Mouse (Mus musculus): ENCODE measurements around the gene Cnp. TPM values are rescaled to one million over a fixed set of nuclear protein-coding genes. Genes with fewer than 3 reads are reported as not detected.

Gene Cnp
- polyA plus RNA-seq, 1 experiment from 2014 or later, result 28.4 TPM

DNA sequence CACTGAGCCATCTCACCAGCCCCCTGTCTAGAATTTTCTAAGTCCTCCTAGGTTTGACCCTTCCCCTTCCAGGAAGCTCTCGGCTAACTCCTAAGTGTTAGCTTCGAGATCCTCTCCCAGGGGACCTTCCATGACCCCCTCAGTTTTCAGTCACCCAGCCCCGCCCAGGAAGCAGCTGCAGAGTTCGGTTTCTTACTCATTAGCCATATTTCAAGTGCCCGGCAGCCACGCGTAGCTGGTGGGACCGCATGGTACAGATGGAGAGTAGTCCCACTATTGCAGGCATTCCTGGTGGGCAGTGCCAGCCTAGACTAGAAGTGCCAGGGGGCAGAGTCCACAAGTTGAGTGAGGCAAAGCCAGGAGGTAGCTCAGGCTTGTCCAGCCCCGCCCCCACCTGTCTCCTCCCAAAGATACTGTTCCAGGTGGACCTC, 6.9 kb upstream of the Cnp start:
- H3K36me3 ChIP-seq (ENCODE audit: control insufficient read depth, insufficient read depth, low read length), result no peaks in the 10 kb centered on the region
- no peak overlapping the region for H3K4me2 ChIP-seq (ENCODE audit: low read depth, low read length)
- no peaks in the 10 kb centered on the region for H3K9me3 ChIP-seq (ENCODE audit: control insufficient read depth, low read length)
- WGBS, result 46% methylated on average over 9 of the region's 9 CpGs
- no peak overlapping the region for H3K4me3 ChIP-seq (ENCODE audit: low read length)
- H3K27ac ChIP-seq (ENCODE audit: low read length), result no peak overlapping the region
- H3K4me1 ChIP-seq (ENCODE audit: control insufficient read depth, insufficient read depth, low read length), result peaks cover 8% of the 10 kb centered on the region
- no peak overlapping the region for H3K9ac ChIP-seq (ENCODE audit: low read depth, low read length)
- no peaks in the 10 kb centered on the region; the same call in 1 of the 2 replicates for H3K27me3 ChIP-seq (replicated peaks; ENCODE audit: control insufficient read depth, insufficient read depth, low read length)
- ATAC-seq, result no peak

DNA sequence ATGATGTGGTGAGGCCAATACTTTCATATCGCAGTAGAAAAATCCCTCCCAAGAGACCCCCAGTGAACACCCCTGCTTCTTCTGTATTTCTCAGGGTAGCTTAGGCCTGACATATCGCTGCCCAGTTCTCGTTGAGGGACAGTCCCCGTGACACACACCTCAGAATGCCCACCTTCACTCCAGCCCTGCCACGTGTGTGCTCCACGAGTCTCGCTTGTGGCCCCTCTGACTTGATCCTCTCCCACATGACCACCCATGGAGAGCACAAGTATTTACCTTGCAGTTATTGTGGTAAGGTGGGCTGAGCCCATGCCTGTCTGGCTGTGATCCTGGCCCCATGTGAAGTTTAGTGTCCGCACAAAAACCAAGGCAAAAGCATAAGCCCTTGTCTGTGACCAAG, 6.0 kb upstream of the Cnp start:
- H3K4me1 ChIP-seq (ENCODE audit: control insufficient read depth, insufficient read depth, low read length), result peaks cover 8% of the 10 kb centered on the region
- no peak overlapping the region for H3K4me3 ChIP-seq (ENCODE audit: low read length)
- no peak overlapping the region for H3K9ac ChIP-seq (ENCODE audit: low read depth, low read length)
- H3K27me3 ChIP-seq (replicated peaks; ENCODE audit: control insufficient read depth, insufficient read depth, low read length), result no peaks in the 10 kb centered on the region; the same call in 1 of the 2 replicates
- H3K4me2 ChIP-seq (ENCODE audit: low read depth, low read length), result no peak overlapping the region
- ATAC-seq, result no peak
- 88% methylated on average over 8 of the region's 8 CpGs for WGBS
- H3K27ac ChIP-seq (ENCODE audit: low read length), result no peak overlapping the region
- no peaks in the 10 kb centered on the region for H3K36me3 ChIP-seq (ENCODE audit: control insufficient read depth, insufficient read depth, low read length)
- H3K9me3 ChIP-seq (ENCODE audit: control insufficient read depth, low read length), result no peaks in the 10 kb centered on the region

GRCm38 (mm10) chr11:100569789-100570188, 4.9 kb upstream of the Cnp start:
- Histone ChIP-seq H3K36me3 (ENCODE audit: control insufficient read depth, insufficient read depth, low read length) (no peaks in the 10 kb centered on the region), H3K9ac (ENCODE audit: low read depth, low read length) (no peak overlapping the region), H3K9me3 (ENCODE audit: control insufficient read depth, low read length) (no peaks in the 10 kb centered on the region), H3K4me2 (ENCODE audit: low read depth, low read length) (no peak overlapping the region), H3K4me3 (ENCODE audit: low read length) (no peak overlapping the region), H3K4me1 (ENCODE audit: control insufficient read depth, insufficient read depth, low read length) (peaks cover 10% of the 10 kb centered on the region), H3K27me3 (replicated peaks; ENCODE audit: control insufficient read depth, insufficient read depth, low read length) (no peaks in the 10 kb centered on the region; the same call in 1 of the 2 replicates), H3K27ac (ENCODE audit: low read length) (no peak overlapping the region)
- ATAC-seq, result no peak
- WGBS, result 65% methylated on average over 9 of the region's 9 CpGs

DNA sequence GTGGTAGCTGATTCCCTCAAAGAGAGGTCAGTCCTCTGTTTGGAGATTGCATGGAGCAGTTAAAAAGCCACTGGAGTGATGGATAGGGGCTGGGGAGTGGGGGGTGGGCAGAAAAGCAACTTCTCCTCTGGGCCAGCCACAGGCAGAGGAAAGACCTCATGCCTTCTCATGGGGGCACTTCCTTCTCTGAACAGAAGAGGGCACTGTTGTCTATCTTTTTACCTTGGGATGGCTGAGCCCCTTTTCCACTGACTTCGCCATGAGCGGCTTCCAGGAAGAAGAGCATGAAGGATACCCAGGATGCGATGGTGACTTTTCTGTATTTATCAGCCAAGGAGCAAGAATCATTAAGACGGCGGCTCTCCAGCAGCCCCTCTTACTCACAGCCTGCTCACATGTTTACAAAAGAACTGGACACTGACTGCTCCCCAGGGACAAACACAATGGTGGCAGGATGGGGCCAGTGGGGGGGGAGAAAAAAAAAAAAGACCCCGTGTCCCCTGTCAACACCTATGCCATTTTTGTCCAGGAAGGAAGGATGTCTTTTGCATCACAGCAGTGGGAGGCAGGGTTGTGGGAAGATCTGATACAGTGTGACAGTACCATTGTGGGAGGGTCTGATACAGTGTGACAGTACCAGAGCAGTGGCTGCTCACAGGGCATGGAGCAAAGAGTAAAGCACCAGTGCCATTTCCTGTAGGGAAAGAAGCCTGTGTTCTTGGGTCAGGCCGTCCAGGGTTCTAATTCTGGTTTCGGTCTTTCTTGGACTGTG, 4.1 kb upstream of the Cnp start:
- peaks cover 10% of the 10 kb centered on the region for H3K4me1 ChIP-seq (ENCODE audit: control insufficient read depth, insufficient read depth, low read length)
- no peaks in the 10 kb centered on the region for H3K9me3 ChIP-seq (ENCODE audit: control insufficient read depth, low read length)
- H3K9ac ChIP-seq (ENCODE audit: low read depth, low read length), result 0 out of 2 replicates have a peak overlapping the region, but pooled peaks have one; percentile 30
- peak overlapping the region; percentile 9; the same call in 1 of the 2 replicates for H3K4me3 ChIP-seq (ENCODE audit: low read length)
- H3K36me3 ChIP-seq (ENCODE audit: control insufficient read depth, insufficient read depth, low read length), result no peaks in the 10 kb centered on the region
- ATAC-seq, result 0 out of 2 replicates have a peak, but pooled peaks have one; percentile 14
- no peak overlapping the region for H3K27ac ChIP-seq (ENCODE audit: low read length)
- no peaks in the 10 kb centered on the region; the same call in 1 of the 2 replicates for H3K27me3 ChIP-seq (replicated peaks; ENCODE audit: control insufficient read depth, insufficient read depth, low read length)
- 11% methylated on average over 8 of the region's 8 CpGs for WGBS
- H3K4me2 ChIP-seq (ENCODE audit: low read depth, low read length), result peak overlapping the region; percentile 34; the same call in 1 of the 2 replicates

- Histone ChIP-seq H3K36me3 (ENCODE audit: control insufficient read depth, insufficient read depth, low read length) (no peaks in the 10 kb centered on the region), H3K4me2 (ENCODE audit: low read depth, low read length) (peak overlapping the region; percentile 34), H3K9ac (ENCODE audit: low read depth, low read length) (peak overlapping the region; percentile 30; the same call in 1 of the 2 replicates), H3K27me3 (replicated peaks; ENCODE audit: control insufficient read depth, insufficient read depth, low read length) (no peaks in the 10 kb centered on the region; the same call in 1 of the 2 replicates), H3K9me3 (ENCODE audit: control insufficient read depth, low read length) (no peaks in the 10 kb centered on the region), H3K4me3 (ENCODE audit: low read length) (peak overlapping the region; percentile 9; the same call in 1 of the 2 replicates), H3K4me1 (ENCODE audit: control insufficient read depth, insufficient read depth, low read length) (peaks cover 10% of the 10 kb centered on the region), H3K27ac (ENCODE audit: low read length) (no peak overlapping the region)
- 6% methylated on average over 16 of the region's 16 CpGs for WGBS
- ATAC-seq, result no peak
Measured at GRCm38 (mm10) chr11:100571202-100571567, 3.5 kb upstream of the Cnp start.

GRCm38 (mm10) chr11:100574188-100574587, 516 bp upstream of the Cnp start:
- H3K4me3 ChIP-seq (ENCODE audit: low read length), result peak overlapping the region; percentile 63
- WGBS, result 93% methylated on average over 3 of the region's 3 CpGs
- H3K27ac ChIP-seq (ENCODE audit: low read length), result no peak overlapping the region
- no peak for ATAC-seq
- peak overlapping the region; percentile 65 for H3K4me2 ChIP-seq (ENCODE audit: low read depth, low read length)
- H3K4me1 ChIP-seq (ENCODE audit: control insufficient read depth, insufficient read depth, low read length), result peaks cover 10% of the 10 kb centered on the region
- no peaks in the 10 kb centered on the region; the same call in 1 of the 2 replicates for H3K27me3 ChIP-seq (replicated peaks; ENCODE audit: control insufficient read depth, insufficient read depth, low read length)
- H3K36me3 ChIP-seq (ENCODE audit: control insufficient read depth, insufficient read depth, low read length), result no peaks in the 10 kb centered on the region; the same call in 1 of the 2 replicates
- H3K9me3 ChIP-seq (ENCODE audit: control insufficient read depth, low read length), result no peaks in the 10 kb centered on the region
- H3K9ac ChIP-seq (ENCODE audit: low read depth, low read length), result peak overlapping the region; percentile 71

DNA sequence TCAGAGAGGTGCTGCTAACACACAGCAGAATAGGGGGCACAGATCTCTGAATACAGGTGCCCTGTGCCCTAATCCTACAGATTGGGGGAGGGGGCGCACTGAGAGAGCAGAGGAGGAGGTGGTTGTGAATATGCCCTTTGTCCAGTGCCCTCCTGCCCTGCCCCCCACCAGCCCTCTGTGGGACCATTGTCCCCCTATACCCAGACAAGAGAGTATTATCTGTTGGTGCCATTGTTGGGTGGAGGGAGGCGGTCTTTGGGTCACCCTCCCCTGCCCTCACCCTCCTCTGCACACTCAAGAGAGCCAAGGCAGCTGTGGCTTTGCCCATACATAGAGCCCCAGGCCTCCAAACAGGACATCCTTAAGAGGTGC, 766 bp downstream of the Cnp start:
- WGBS, result 42% methylated on average over 2 of the region's 2 CpGs
- peaks cover 10% of the 10 kb centered on the region for H3K4me1 ChIP-seq (ENCODE audit: control insufficient read depth, insufficient read depth, low read length)
- peak overlapping the region; percentile 71 for H3K9ac ChIP-seq (ENCODE audit: low read depth, low read length)
- peak overlapping the region; percentile 65 for H3K4me2 ChIP-seq (ENCODE audit: low read depth, low read length)
- H3K27me3 ChIP-seq (replicated peaks; ENCODE audit: control insufficient read depth, insufficient read depth, low read length), result no peaks in the 10 kb centered on the region; the same call in 1 of the 2 replicates
- H3K9me3 ChIP-seq (ENCODE audit: control insufficient read depth, low read length), result no peaks in the 10 kb centered on the region
- H3K36me3 ChIP-seq (ENCODE audit: control insufficient read depth, insufficient read depth, low read length), result peaks cover 3% of the 10 kb centered on the region; the same call in 1 of the 2 replicates
- ATAC-seq, result peak; percentile 4; the same call in 1 of the 2 replicates
- H3K27ac ChIP-seq (ENCODE audit: low read length), result peak overlapping the region; percentile 43
- peak overlapping the region; percentile 63 for H3K4me3 ChIP-seq (ENCODE audit: low read length)

DNA sequence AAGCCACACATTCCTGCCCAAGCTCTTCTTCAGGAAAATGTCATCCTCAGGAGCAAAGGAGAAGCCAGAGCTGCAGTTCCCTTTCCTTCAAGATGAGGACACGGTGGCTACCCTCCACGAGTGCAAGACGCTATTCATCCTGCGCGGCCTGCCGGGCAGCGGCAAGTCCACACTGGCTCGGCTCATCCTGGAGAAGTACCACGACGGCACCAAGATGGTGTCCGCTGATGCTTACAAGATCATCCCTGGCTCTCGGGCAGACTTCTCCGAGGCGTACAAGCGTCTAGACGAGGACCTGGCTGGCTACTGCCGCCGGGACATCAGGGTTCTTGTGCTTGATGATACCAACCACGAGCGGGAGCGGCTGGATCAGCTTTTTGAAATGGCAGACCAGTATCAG, 1.6 kb downstream of the Cnp start:
- Histone ChIP-seq H3K9ac (ENCODE audit: low read depth, low read length) (0 out of 2 replicates have a peak overlapping the region, but pooled peaks have one; percentile 12), H3K4me2 (ENCODE audit: low read depth, low read length) (0 out of 2 replicates have a peak overlapping the region, but pooled peaks have one; percentile 65), H3K27me3 (replicated peaks; ENCODE audit: control insufficient read depth, insufficient read depth, low read length) (no peaks in the 10 kb centered on the region), H3K9me3 (ENCODE audit: control insufficient read depth, low read length) (no peaks in the 10 kb centered on the region), H3K4me3 (ENCODE audit: low read length) (no peak overlapping the region), H3K4me1 (ENCODE audit: control insufficient read depth, insufficient read depth, low read length) (peaks cover 3% of the 10 kb centered on the region; the same call in 1 of the 2 replicates), H3K36me3 (ENCODE audit: control insufficient read depth, insufficient read depth, low read length) (peaks cover 3% of the 10 kb centered on the region; the same call in 1 of the 2 replicates), H3K27ac (ENCODE audit: low read length) (no peak overlapping the region)
- 69% methylated on average over 21 of the region's 21 CpGs for WGBS
- no peak for ATAC-seq

- Histone ChIP-seq H3K27me3 (replicated peaks; ENCODE audit: control insufficient read depth, insufficient read depth, low read length) (no peaks in the 10 kb centered on the region), H3K36me3 (ENCODE audit: control insufficient read depth, insufficient read depth, low read length) (peaks cover 3% of the 10 kb centered on the region; the same call in 1 of the 2 replicates), H3K4me1 (ENCODE audit: control insufficient read depth, insufficient read depth, low read length) (0 out of 2 replicates have a peak, but pooled peaks cover 2% of the 10 kb centered on the region), H3K9ac (ENCODE audit: low read depth, low read length) (0 out of 2 replicates have a peak overlapping the region, but pooled peaks have one; percentile 12), H3K27ac (ENCODE audit: low read length) (no peak overlapping the region), H3K4me3 (ENCODE audit: low read length) (no peak overlapping the region), H3K9me3 (ENCODE audit: control insufficient read depth, low read length) (no peaks in the 10 kb centered on the region), H3K4me2 (ENCODE audit: low read depth, low read length) (no peak overlapping the region)
- WGBS, result 77% methylated on average over 8 of the region's 8 CpGs
- no peak for ATAC-seq
Measured at GRCm38 (mm10) chr11:100577852-100578599, 3.3 kb downstream of the Cnp start.

All from intestine, embryonic 16.5 days (tissue).